Mouse (Mus musculus) cerebellum, adult 9-10 months (tissue): ENCODE measurements around the gene Gm10803.

Source experiments
- DNase-seq: peaks from one replicate; pipeline ENCODE4 v3.0.0; 2022

Gm10803 gene

GRCm38 (mm10) chr2:93592164-93592790 is 31.9 kb downstream of the Gm10803 start:
- DNase-seq, result no peak

- DNase-seq, result no peak
These were observed 32.8 kb downstream of the Gm10803 start for GRCm38 (mm10) chr2:93593121-93593520.

GRCm38 (mm10) chr2:93597145-93597544 is 36.8 kb downstream of the Gm10803 start:
- no peak for DNase-seq

GRCm38 (mm10) chr2:93599731-93600130 is 39.4 kb downstream of the Gm10803 start:
- no peak for DNase-seq

GRCm38 (mm10) chr2:93604601-93605285 is 44.4 kb downstream of the Gm10803 start:
- no peak for DNase-seq

GRCm38 (mm10) chr2:93608800-93609199 is 48.4 kb downstream of the Gm10803 start:
- no peak for DNase-seq

GRCm38 (mm10) chr2:93613020-93613419 is 52.7 kb downstream of the Gm10803 start:
- no peak for DNase-seq
